Mouse (Mus musculus) heart, embryonic 12.5 days (tissue): ENCODE data around the gene Pla2g15. TPM values are rescaled to one million over a fixed set of nuclear protein-coding genes. Genes with fewer than 3 reads are reported as not detected.

ENCODE experiments used
- ATAC-seq: fragments of 200-750 bp; cut with Nextera tagmentation; 2 replicates; pipeline ENCODE4 v1.8.0; 2017; ENCODE audit warnings: moderate TSS enrichment, moderate library complexity; ENCODE audit not compliant: insufficient number of reproducible peaks, low FRiP score
- H3K27ac ChIP-seq: fragments of 300-500 bp; sonication (generic); 2 replicates; pipeline ENCODE4 v1.5.1; 2016; ENCODE audit warnings: mild to moderate bottlenecking, moderate library complexity; ENCODE audit not compliant: poor library complexity, severe bottlenecking
- H3K27me3 ChIP-seq: fragments of 300-500 bp; sonication (generic); replicated peaks from 2 replicates; pipeline ENCODE4 v1.6.1; 2016; ENCODE audit warnings: mild to moderate bottlenecking, moderate library complexity
- H3K36me3 ChIP-seq: fragments of 300-500 bp; sonication (generic); 2 replicates; pipeline ENCODE4 v1.6.1; 2016; ENCODE audit warnings: mild to moderate bottlenecking, moderate library complexity
- H3K4me1 ChIP-seq: fragments of 300-500 bp; sonication (generic); replicated peaks from 2 replicates; pipeline ENCODE4 v1.6.1; 2016; ENCODE audit warnings: mild to moderate bottlenecking
- H3K4me2 ChIP-seq: fragments of 300-500 bp; sonication (generic); 2 replicates; pipeline ENCODE4 v1.6.1; 2016; ENCODE audit warnings: mild to moderate bottlenecking, moderate library complexity
- H3K4me3 ChIP-seq: fragments of 300-500 bp; sonication (generic); 2 replicates; pipeline ENCODE4 v1.5.1; 2016; ENCODE audit warnings: mild to moderate bottlenecking
- H3K9ac ChIP-seq: fragments of 300-500 bp; sonication (generic); 2 replicates; pipeline ENCODE4 v1.6.1; 2016; ENCODE audit warnings: mild to moderate bottlenecking, moderate library complexity
- H3K9me3 ChIP-seq: fragments of 300-500 bp; sonication (generic); replicated peaks from 2 replicates; pipeline ENCODE4 v1.6.1; 2016; ENCODE audit warnings: mild to moderate bottlenecking, moderate library complexity
- WGBS: fragments of 180-500 bp; shearing (Covaris S2); methylation state at CpG from one replicate; pipeline ENCODE4 v1.1.7; 2016; 5-methylcytosine and 5-hydroxymethylcytosine counted together
- polyA plus RNA-seq: library from polyadenylated mRNA; unstranded; fragments of >200 nt; fragmentation: Nextera tagmentation; extraction: Ambion mirVana; gene quantifications from 2 replicates; pipeline ENCODE4 v1.2.1, GENCODE M21; 2016

Pla2g15 gene
- polyA plus RNA-seq, result 10.5 and 11.4 TPM in 2 replicates

DNA sequence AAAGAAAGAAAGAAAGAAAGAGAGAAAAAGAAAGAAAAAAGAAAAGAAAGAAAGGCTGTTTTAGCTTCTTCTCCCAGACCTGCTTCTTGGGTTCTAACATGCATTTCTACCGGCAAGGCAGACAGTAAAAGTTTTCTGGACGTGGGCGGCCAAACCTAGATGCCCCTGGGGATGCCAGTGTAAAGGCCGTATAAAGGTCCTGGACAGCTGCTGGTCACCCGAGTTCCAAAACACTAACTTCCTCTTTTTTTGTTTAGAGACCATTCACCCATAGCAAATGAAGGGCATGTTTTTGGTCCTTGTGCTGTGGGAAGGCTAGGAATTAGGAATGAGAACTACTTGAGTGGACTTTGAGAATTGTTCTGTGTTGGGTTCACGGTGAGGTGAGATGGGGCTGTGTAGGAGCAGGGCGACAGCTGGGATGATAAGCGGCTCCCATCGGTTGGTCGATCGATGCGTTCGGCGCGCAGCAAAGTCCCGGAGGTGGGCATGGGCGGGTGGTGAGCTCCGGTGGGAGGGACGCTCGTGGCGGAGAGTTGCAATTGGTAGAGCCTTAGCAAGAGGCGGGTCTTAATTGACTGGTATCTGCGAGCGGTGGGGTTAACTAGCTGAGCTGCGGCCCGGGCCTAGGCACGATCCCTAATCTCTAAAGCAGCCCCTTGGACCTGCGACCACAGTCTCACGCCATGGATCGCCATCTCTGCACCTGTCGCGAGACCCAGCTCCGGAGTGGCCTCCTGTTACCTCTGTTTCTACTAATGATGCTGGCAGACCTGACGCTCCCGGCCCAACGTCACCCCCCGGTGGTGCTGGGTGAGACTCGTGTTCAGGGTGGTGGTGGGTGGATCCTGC, at the start of gene Pla2g15:
TSS of gene Pla2g15 (plus strand) at position 599 of the 852 bp plus-strand sequence.
- peaks cover 12% of the 10 kb centered on the region; the same call in 1 of the 2 replicates for H3K36me3 ChIP-seq
- WGBS, result 3% methylated on average over 38 of the region's 38 CpGs
- peak within 1 kb of the TSS; percentile 81 for H3K4me2 ChIP-seq
- no peaks in the 10 kb centered on the region for H3K9me3 ChIP-seq
- peak within 1 kb of the TSS; percentile 85 for H3K4me3 ChIP-seq
- H3K4me1 ChIP-seq, result peaks cover 30% of the 10 kb centered on the region
- peak within 1 kb of the TSS; percentile 82 for H3K9ac ChIP-seq
- no peaks in the 10 kb centered on the region for H3K27me3 ChIP-seq
- H3K27ac ChIP-seq, result peak within 1 kb of the TSS; percentile 8; the same call in 1 of the 2 replicates
- ATAC-seq, result peak; percentile 95

GRCm38 (mm10) chr8:106102321-106102720, 47.9 kb upstream of the Pla2g15 start:
- Histone ChIP-seq H3K27me3 (no peaks in the 10 kb centered on the region), H3K27ac (no peak overlapping the region), H3K9me3 (no peaks in the 10 kb centered on the region), H3K9ac (no peak overlapping the region), H3K36me3 (peaks cover 35% of the 10 kb centered on the region), H3K4me1 (no peaks in the 10 kb centered on the region), H3K4me3 (no peak overlapping the region), H3K4me2 (no peak overlapping the region)
- no peak for ATAC-seq
- WGBS, result 87% methylated on average over 4 of the region's 4 CpGs

DNA sequence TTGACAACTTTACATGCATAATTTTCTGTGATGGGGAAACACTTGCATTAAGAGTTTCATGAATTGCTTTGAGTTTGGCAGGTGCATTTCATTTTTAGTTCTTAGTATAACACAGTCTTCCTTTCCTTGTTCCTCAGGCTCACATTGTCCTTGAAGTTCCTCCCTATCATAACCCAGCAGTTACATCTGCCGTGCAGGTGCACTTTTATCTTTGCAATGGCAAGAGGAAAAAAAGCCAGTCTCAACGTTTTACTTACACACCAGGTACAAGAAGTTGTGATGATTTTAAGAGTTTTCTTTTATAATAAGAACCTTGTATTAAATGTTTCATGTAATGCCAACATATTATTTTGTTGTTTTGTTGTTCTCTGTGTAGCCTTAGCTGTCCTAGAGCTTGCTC, 46.3 kb upstream of the Pla2g15 start:
- no peak overlapping the region for H3K4me2 ChIP-seq
- WGBS, result 80% methylated on average over 2 of the region's 2 CpGs
- no peaks in the 10 kb centered on the region for H3K9me3 ChIP-seq
- no peak overlapping the region for H3K9ac ChIP-seq
- H3K4me3 ChIP-seq, result no peak overlapping the region
- no peaks in the 10 kb centered on the region for H3K27me3 ChIP-seq
- H3K27ac ChIP-seq, result no peak overlapping the region
- no peak for ATAC-seq
- H3K36me3 ChIP-seq, result peaks cover 42% of the 10 kb centered on the region
- no peaks in the 10 kb centered on the region for H3K4me1 ChIP-seq

DNA sequence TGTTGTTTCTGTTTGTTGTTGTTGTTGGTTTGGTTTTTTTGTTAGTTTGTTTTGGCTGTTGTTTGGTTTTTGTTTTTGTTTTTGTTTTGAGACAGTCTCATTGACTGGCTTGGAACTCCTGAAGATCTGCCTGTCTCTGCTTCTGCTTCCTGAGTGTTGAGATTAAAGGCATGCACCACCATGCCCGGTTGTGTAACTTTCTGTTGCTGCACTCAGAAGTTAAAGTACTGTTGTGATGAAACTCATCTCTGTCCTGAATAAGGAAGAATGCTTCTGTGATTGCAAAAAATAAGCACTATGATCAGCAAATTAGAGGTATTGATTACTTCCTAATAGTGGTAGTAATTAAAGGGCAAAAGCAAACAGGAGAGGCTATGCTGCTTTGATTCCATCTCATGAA, 44.0 kb upstream of the Pla2g15 start:
- no peak overlapping the region for H3K27ac ChIP-seq
- peaks cover 44% of the 10 kb centered on the region for H3K36me3 ChIP-seq
- 77% methylated on average over 1 of the region's 1 CpGs for WGBS
- H3K4me2 ChIP-seq, result no peak overlapping the region
- no peaks in the 10 kb centered on the region for H3K9me3 ChIP-seq
- no peaks in the 10 kb centered on the region for H3K4me1 ChIP-seq
- ATAC-seq, result no peak
- H3K4me3 ChIP-seq, result no peak overlapping the region
- H3K27me3 ChIP-seq, result no peaks in the 10 kb centered on the region
- no peak overlapping the region for H3K9ac ChIP-seq

GRCm38 (mm10) chr8:106108080-106108479, 42.1 kb upstream of the Pla2g15 start:
- peaks cover 44% of the 10 kb centered on the region for H3K36me3 ChIP-seq
- H3K27me3 ChIP-seq, result no peaks in the 10 kb centered on the region
- WGBS, result 92% methylated on average over 4 of the region's 4 CpGs
- no peak overlapping the region for H3K4me2 ChIP-seq
- H3K4me3 ChIP-seq, result no peak overlapping the region
- H3K9me3 ChIP-seq, result no peaks in the 10 kb centered on the region
- H3K9ac ChIP-seq, result no peak overlapping the region
- peaks cover 4% of the 10 kb centered on the region; the same call in 1 of the 2 replicates for H3K4me1 ChIP-seq
- no peak for ATAC-seq
- no peak overlapping the region for H3K27ac ChIP-seq

GRCm38 (mm10) chr8:106108729-106109128, 41.5 kb upstream of the Pla2g15 start:
- Histone ChIP-seq H3K9me3 (no peaks in the 10 kb centered on the region), H3K27ac (no peak overlapping the region), H3K4me2 (no peak overlapping the region), H3K27me3 (no peaks in the 10 kb centered on the region), H3K4me1 (peaks cover 4% of the 10 kb centered on the region; the same call in 1 of the 2 replicates), H3K9ac (no peak overlapping the region), H3K4me3 (no peak overlapping the region), H3K36me3 (peaks cover 41% of the 10 kb centered on the region)
- 94% methylated on average over 3 of the region's 3 CpGs for WGBS
- ATAC-seq, result no peak

DNA sequence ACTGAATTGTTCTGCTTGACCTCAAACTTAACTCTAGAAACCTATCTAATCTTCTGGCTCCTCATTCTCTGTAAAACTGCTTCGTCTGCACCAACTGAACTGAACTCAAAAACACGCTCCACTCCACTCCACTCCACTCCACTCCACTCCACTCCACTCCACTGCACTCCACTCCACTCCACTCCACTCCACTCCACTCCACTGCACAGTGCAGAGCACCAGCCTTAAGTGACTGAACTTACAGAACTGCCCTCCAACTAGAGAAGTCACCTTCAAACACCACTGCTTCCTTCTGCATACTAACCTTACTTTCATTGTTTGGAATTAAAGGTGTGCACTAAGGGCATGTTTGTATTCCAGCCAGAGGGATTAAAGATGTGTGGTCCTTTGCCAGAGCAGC, 38.2 kb upstream of the Pla2g15 start:
- H3K27me3 ChIP-seq, result no peaks in the 10 kb centered on the region
- H3K9ac ChIP-seq, result 0 out of 2 replicates have a peak overlapping the region, but pooled peaks have one; percentile 8
- H3K36me3 ChIP-seq, result peaks cover 42% of the 10 kb centered on the region
- 49% methylated on average over 2 of the region's 2 CpGs for WGBS
- no peaks in the 10 kb centered on the region for H3K9me3 ChIP-seq
- peaks cover 4% of the 10 kb centered on the region; the same call in 1 of the 2 replicates for H3K4me1 ChIP-seq
- no peak overlapping the region for H3K4me2 ChIP-seq
- ATAC-seq, result no peak
- H3K4me3 ChIP-seq, result no peak overlapping the region
- H3K27ac ChIP-seq, result peak overlapping the region; percentile 2; the same call in 1 of the 2 replicates

GRCm38 (mm10) chr8:106112514-106112913, 37.7 kb upstream of the Pla2g15 start:
- Histone ChIP-seq H3K27ac (no peak overlapping the region), H3K4me2 (no peak overlapping the region), H3K36me3 (peaks cover 46% of the 10 kb centered on the region), H3K9ac (no peak overlapping the region), H3K4me1 (peaks cover 4% of the 10 kb centered on the region; the same call in 1 of the 2 replicates), H3K27me3 (no peaks in the 10 kb centered on the region), H3K4me3 (no peak overlapping the region), H3K9me3 (no peaks in the 10 kb centered on the region)
- ATAC-seq, result no peak
- 75% methylated on average over 1 of the region's 1 CpGs for WGBS

DNA sequence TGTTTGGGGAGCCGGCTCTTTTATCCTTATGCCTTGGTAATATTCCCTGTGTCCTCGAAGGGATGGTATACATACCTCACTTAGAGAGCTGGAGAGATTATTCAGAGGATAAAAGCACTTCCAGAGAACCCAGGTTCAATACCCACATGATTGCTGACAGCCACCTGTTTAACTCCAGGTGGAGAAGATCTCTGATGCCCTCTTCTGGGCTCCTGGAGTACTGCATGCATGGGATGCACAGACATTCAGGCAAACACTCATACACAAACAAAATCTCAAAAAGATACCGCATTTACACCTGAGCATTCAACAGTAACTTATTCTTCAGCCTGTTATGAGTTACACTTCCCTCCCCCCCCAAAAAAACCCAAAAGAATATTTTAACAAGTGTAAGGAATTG, 34.3 kb upstream of the Pla2g15 start:
- H3K9me3 ChIP-seq, result no peaks in the 10 kb centered on the region
- H3K4me3 ChIP-seq, result no peak overlapping the region
- H3K27ac ChIP-seq, result no peak overlapping the region
- H3K36me3 ChIP-seq, result peaks cover 41% of the 10 kb centered on the region
- H3K27me3 ChIP-seq, result no peaks in the 10 kb centered on the region
- WGBS, result 91% methylated on average over 3 of the region's 3 CpGs
- no peak for ATAC-seq
- no peak overlapping the region for H3K9ac ChIP-seq
- no peak overlapping the region for H3K4me2 ChIP-seq
- H3K4me1 ChIP-seq, result peaks cover 4% of the 10 kb centered on the region; the same call in 1 of the 2 replicates

DNA sequence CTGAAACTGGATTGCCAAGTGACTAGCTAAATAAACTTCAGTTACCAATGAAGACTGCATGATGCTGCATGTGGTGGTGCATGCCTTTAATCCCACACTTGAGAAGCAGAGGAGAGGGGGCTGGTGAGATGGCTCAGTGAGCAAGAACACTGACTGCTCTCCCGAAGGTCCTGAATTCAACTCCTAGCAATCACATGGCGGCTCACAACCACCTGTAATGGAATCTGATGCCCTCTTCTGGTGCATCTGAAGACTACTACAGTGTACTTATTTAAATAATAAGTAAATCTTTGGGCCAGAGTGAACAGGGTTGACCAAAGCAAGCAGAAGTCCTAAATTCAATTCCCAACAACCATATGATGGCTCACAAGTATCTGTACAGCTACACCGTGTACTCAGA, 26.8 kb upstream of the Pla2g15 start:
- H3K9ac ChIP-seq, result no peak overlapping the region
- no peaks in the 10 kb centered on the region for H3K27me3 ChIP-seq
- no peak overlapping the region for H3K27ac ChIP-seq
- WGBS, result 81% methylated on average over 3 of the region's 3 CpGs
- H3K4me1 ChIP-seq, result no peaks in the 10 kb centered on the region
- no peaks in the 10 kb centered on the region for H3K9me3 ChIP-seq
- peaks cover 40% of the 10 kb centered on the region for H3K36me3 ChIP-seq
- no peak overlapping the region for H3K4me3 ChIP-seq
- ATAC-seq, result no peak
- no peak overlapping the region for H3K4me2 ChIP-seq

- H3K9ac ChIP-seq, result no peak overlapping the region
- WGBS, result 88% methylated on average over 1 of the region's 1 CpGs
- no peaks in the 10 kb centered on the region for H3K9me3 ChIP-seq
- H3K27ac ChIP-seq, result no peak overlapping the region
- no peak overlapping the region for H3K4me2 ChIP-seq
- no peaks in the 10 kb centered on the region for H3K27me3 ChIP-seq
- H3K36me3 ChIP-seq, result peaks cover 45% of the 10 kb centered on the region
- ATAC-seq, result no peak
- H3K4me3 ChIP-seq, result no peak overlapping the region
- H3K4me1 ChIP-seq, result no peaks in the 10 kb centered on the region
These were observed 24.1 kb upstream of the Pla2g15 start for GRCm38 (mm10) chr8:106126055-106126454.
